Mouse (Mus musculus) erythroblast, embryonic 14.5 days (primary cell): Measurements from ENCODE around the gene Ccdc74a.

Experiments used
- GATA1 ChIP-seq: IDR thresholded peaks from 2 replicates; pipeline ENCODE4 v1.6.1; 2012; ENCODE audit warnings: low read length, inconsistent platforms, mixed read lengths
- TAL1 ChIP-seq: IDR thresholded peaks from 3 replicates; pipeline ENCODE4 v1.6.1; 2012; ENCODE audit warnings: low read length, inconsistent platforms, mixed read lengths

DNA sequence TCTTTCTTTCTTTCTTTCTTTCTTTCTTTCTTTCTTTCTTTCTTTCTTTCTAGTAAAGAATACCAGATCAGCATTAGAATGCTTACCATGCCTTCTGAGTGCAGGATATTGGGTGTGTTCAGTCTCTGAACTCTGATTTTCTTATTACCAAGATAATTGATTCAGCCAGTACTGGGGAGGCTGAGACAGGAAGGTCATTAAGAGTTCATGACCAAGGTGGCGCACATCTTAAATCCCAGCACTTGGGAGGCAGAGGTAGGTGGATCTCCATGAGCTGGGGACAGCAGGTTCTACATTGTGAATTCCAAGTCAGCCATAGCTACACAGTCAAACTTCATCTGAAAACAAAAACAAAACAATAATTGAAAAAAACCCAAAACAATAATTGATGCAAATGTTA, 24.3 kb upstream of the Ccdc74a start:
- TF ChIP-seq GATA1 (no peak), TAL1 (no peak)
